Mouse (Mus musculus) heart, postnatal 36 days (tissue): ENCODE measurements around the gene Zfp324. TPM values are rescaled to one million over a fixed set of nuclear protein-coding genes. Genes with fewer than 3 reads are reported as not detected.

Experiments used
- DNase-seq, 2 experiments: peaks; one replicate each; pipeline ENCODE4 v3.0.0; 2021 to 2022
- intact Hi-C: fragments of 180-260 bp; cut with DNase I; formaldehyde crosslinking; loops from one replicate; pipeline ENCODE4 v1.15.1; 2025
- total RNA-seq, 2 experiments: library from RNA; stranded (reverse); gene quantifications; 2 replicates each; pipeline ENCODE4 v1.2.3; 2021

Zfp324 gene
- total RNA-seq, 2 experiments from 2014 or later: 2.8 to 3.7 TPM

- intact Hi-C loops: no loop called here
- DNase-seq: peak; percentile 40 to 51
Observed at GRCm38 (mm10) chr7:12961511-12962141, 4.0 kb upstream of the Zfp324 start.

- peak in 1 of 2 experiments; percentile 63 for DNase-seq
Observed at GRCm38 (mm10) chr7:12966104-12966845, 637 bp downstream of the Zfp324 start.

GRCm38 (mm10) chr7:12970906-12971305 lies 5.3 kb downstream of the Zfp324 start:
- no peak for DNase-seq
- intact Hi-C loops: no loop called here

More at GRCm38 (mm10) chr7:12966104-12966845, 637 bp downstream of the Zfp324 start:
- intact Hi-C loops: loop anchor here (1.0 kb wide), 1 partner anchor 11 kb away; the partner anchor contains the start of gene Zfp446

DNA sequence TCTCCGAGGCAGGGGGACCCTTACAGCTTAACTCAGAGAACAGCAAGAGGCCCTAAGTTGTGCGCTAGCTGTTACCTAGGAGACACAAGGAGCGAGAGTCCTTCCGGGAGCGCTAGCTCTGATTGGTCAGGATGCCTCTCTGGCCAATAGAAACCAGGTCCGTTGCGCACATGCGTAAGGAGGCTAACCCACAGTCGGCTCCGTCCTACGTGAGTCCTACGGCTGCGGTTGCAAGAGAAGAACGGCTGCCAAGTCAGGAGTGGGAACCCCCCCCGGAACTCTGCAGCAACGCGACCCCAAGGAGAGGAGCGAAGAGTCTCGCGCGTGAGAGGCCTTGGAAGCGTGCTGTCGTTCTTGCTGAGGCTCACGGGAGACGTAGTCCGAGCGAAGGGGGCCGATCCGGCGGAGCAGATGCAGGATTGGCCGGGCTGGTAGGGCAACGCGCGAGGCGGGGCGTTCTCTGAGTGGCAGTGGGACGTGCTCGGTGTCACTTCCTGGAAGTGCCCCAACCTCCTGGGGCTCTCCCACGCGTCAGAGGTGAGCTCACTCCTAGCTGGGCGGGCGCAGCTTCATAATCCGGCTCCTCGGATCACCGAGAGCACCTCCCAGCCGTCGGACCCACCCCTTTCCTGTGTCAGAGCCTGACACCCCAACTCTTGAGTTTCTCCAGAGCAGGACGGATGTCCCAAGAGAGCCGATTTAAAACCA lies 12.2 kb downstream of the Zfp324 start, which contains the start of gene Zfp446:
Gene Zfp446 (plus strand): TSS at position 167 of the 708 bp plus-strand sequence.
- DNase-seq: peak; percentile 97 to 98
- intact Hi-C loops: loop anchor here (1.0 to 5.0 kb wide), 5 partner anchors 12 to 59 kb away; partner anchors contain the start of genes Rps5 and Ube2m

DNA sequence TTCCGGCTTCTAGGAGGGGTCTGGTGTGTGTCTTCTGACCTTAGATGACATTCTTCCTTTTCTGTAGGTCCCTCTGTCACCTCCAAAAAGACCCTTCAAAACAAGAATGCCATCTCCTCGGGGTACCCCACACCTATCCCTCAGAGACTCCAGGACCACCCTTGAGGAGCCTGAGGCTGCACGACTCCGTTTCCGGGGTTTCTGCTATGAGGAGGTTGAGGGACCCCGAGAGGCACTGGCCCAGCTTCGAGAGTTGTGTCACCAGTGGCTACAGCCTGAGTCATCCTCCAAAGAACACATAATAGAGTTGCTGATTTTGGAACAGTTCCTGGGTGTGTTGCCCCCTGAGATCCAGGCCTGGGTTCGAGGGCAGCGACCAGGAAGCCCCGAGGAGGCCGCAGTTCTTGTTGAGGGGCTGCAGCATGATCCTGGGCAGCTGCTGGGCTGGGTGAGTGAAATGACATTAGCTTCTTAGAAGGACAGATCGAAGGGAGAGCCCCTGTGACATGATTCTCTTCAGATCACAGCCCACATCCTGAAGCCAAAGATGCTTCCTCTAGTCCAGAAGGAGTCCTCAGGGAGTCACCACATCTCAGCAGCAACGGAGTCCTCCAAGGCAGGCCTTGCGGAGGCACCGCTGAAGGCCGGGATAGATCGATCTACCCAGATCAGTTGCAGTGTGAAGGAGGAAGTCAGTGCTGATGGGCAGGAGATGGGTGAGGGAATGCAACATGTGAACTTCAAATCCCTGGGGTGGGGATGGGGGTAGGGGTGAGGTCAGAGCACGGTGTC lies 13.5 kb downstream of the Zfp324 start:
- intact Hi-C loops: loop anchor here (1.0 to 5.0 kb wide), 4 partner anchors 30 to 58 kb away; partner anchors contain the start of genes Rps5 and Ube2m
- no peak for DNase-seq

DNA sequence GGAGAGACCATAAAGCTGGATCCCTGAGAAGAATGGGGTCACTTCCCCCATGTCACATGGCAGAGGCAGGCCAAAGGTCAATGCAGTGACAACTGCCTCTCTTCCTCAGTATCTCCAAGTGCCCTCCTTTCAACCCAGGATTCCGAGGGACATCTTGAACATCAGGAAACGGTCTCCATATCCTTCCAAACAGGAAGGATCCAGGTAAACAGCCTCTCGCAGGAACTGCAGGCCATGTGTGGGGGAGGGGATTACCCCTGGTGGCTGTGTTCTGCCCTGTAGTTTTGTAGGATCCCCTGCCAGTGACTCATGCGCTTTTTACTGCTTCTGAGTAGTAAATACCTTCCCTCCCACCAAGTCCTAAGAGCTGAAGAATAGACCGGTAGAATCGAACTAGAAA lies 14.1 kb downstream of the Zfp324 start:
- DNase-seq: no peak
- intact Hi-C loops: loop anchor here (2.0 to 5.0 kb wide), 3 partner anchors 29 to 58 kb away; partner anchors contain the start of gene Ube2m

GRCm38 (mm10) chr7:12980291-12980690 lies 14.7 kb downstream of the Zfp324 start:
- no peak for DNase-seq
- intact Hi-C loops: no loop called here

DNA sequence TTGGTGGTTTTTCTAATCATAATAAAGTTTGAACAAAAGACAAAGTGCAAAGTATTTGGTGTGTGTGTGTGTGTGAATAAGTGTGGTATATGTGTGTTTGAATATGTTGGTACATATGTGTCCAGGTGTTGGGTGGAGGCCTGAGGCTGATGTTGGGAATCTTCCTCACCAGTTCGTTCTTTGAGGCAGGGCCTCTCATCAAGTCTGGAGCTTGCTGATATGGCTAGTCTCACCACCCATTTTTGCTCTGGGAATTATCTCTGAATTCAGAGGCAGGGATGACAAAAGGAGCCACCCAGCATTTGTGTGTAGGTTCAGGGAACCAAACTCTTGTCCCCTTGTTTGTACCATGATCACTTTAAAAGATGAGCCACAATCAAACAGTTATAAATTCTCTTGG lies 20.1 kb downstream of the Zfp324 start:
- DNase-seq: no peak
- intact Hi-C loops: no loop called here

GRCm38 (mm10) chr7:12986906-12987305 lies 21.3 kb downstream of the Zfp324 start:
- intact Hi-C loops: no loop called here

DNA sequence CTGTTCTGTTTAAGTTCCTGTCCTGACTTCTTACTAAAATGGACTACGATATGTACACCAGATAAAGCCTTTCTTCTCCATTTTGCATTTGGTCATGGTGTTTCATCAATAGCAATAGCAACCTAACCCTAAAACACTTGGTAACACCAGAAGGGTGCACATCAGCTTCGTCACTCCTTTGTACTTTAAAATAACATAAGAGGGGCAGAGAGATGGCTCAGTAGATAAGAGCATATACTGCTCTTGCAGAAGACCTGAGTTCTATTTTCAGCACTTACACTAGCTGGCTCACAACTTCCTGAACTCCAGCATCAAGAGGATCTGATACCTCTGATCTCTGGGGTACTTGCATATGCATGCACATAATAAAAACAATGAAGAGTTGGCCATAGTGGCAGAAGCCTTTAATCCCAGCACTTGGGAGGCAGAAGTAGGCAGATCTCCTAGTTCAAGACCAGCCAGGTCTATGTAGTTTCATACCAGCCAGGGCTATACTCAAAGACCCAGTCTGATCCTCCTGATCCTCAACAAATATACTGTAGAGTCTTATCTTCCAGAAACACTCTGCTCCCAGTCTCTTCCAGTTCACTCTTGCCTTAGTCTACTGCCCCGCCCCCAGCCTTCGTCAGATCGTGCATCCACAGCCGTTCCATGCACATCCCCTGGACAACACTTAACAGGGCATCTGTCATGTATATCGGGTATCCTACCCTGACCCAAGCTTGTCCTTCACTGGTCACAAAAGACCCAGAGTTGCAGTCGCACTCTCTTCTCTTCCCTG lies 22.0 kb downstream of the Zfp324 start:
- no peak for DNase-seq

More at GRCm38 (mm10) chr7:12986906-12987305, 21.3 kb downstream of the Zfp324 start:
- DNase-seq: no peak

GRCm38 (mm10) chr7:12992222-12992621 lies 26.6 kb downstream of the Zfp324 start:
- intact Hi-C loops: no loop called here
- peak in 1 of 2 experiments; percentile 38 for DNase-seq

More for the DNA sequence above, 22.0 kb downstream of the Zfp324 start:
- intact Hi-C loops: no loop called here

DNA sequence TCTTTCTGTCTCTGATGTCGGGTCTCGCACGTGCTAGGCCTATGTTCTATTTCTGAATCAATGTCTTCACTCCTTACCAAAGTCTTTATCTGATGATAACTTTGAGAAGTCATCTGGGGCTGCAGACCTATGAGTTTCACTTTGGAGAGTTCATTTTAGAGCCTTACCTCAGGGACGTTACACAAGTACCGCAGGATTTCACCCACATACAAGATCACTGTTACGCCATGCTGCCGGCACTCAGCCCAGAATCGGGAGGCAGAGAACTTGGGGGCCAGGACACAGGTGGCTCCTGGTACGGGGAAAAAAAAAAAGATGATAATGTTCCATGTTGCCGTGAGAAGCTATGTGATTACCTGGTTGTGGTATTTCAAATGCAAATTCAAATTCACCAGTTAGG lies 27.5 kb downstream of the Zfp324 start:
- no peak for DNase-seq

GRCm38 (mm10) chr7:12995862-12996261 lies 30.2 kb downstream of the Zfp324 start:
- intact Hi-C loops: no loop called here

More for the DNA sequence above, 27.5 kb downstream of the Zfp324 start:
- intact Hi-C loops: no loop called here

GRCm38 (mm10) chr7:12997230-12997629 lies 31.6 kb downstream of the Zfp324 start:
- DNase-seq: no peak
- intact Hi-C loops: no loop called here

More at GRCm38 (mm10) chr7:12995862-12996261, 30.2 kb downstream of the Zfp324 start:
- no peak for DNase-seq

DNA sequence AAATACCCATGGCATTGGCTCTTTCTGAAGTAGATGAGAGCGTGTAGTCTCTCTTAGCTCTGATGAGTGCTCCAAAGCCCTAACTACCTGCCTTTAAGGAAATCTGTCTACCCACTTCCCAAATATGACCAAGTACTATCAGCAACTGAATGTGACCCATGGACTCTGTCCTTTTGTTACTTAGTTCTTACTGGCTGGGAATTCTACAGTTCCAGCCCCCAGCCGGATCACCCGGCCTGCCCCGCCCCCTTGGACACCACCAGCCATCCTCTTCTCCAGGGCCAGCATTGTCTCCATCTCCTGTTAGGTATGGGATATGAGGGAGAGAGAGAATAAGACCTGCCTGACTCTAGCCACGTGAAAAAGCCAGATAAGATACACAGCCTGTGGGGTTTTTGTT lies 32.4 kb downstream of the Zfp324 start, which contains the start of gene Slc27a5:
Gene Slc27a5 (minus strand): TSS at position 140 of the 400 bp plus-strand sequence.
- no peak for DNase-seq
- intact Hi-C loops: no loop called here

DNA sequence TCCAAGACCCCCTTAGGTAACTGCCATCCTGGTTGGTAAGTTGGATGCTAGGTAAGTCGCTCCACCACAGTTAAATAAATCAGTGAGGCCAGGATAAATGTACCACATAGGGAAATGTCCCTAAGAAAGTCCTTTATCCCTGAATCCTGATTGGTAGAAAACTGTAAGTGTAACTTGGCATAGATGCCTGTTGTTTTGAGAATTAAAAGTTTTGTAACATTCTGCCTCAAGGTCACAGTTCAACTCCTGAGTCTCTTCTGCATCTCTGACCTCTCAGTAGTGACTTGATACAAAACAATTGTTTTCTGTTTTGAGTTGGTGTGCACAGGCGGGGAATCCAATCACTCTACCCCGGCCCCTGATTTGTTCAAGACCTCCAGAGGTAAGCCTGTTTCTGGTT lies 33.2 kb downstream of the Zfp324 start, which contains the start of gene Trim28:
Gene Trim28 (plus strand): TSS at position 264 of the 400 bp plus-strand sequence.
- DNase-seq: no peak
- intact Hi-C loops: no loop called here

GRCm38 (mm10) chr7:13001584-13001983 lies 35.9 kb downstream of the Zfp324 start:
- no peak for DNase-seq
- intact Hi-C loops: no loop called here

- intact Hi-C loops: no loop called here
- no peak for DNase-seq
Observed at GRCm38 (mm10) chr7:13003380-13003779, 37.7 kb downstream of the Zfp324 start.

DNA sequence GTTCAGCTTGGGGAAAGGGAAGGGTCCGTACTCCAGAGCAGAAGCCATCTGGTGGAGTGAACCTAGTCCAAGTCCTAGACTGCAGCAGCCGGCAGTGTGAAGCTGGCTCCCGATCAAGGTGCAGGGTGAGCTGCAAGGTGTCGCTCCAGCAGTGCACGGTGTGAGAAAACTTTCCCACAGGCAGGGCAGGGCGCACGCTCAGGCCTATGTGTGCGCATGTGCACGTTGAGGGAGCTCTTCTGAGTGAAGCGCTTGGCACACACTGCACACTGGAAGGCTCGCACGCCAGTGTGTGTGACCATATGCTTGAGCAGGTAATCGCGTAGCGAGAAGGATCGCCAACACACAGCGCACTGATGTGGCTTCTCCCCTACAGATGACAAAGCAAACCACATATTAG lies 40.4 kb downstream of the Zfp324 start:
- no peak for DNase-seq
- intact Hi-C loops: no loop called here
